In the genomic region with DNA sequence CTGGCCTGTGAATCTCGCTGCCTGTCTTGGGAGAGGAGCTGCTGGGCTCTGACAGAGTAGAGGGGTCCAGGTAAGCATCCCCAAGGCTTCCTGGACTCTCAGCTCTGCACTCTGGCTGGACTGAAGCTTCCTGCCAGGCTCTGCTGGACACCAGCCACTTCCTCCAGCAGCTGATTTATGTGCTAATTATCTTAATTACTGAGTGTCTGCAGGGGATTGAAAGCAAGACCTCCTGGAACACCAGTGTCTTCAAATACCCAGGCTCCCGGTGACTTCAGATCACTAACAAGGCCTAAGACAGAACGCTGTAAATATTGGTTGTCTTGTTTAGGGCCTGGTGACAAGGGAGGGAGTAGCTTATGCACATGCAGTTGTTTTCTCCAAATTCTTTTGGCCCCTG, we compare ENCODE assay signal across 16 mouse cellular contexts. TPM values are rescaled to one million over a fixed set of nuclear protein-coding genes. Genes with fewer than 3 reads are reported as not detected.
DNase-seq lines count a peak whose midpoint lies in the region; ATAC-seq and TF ChIP-seq lines count a peak whose summit lies in the region.
"Had no signal": no experiment of that assay in that cellular context is flagged by ENCODE, and none has a peak within 500 bp of the region (broad histone marks: within the 10 kb centered on the region; RNA-seq: fewer than 3 reads in every experiment).

No protein-coding gene starts in this region.

- ATAC-seq in heart, embryonic 11.5 days (replicated peaks; ENCODE audit: insufficient number of reproducible peaks, low FRiP score, low TSS enrichment), result no peak
- ATAC-seq in midbrain, postnatal 0 days (ENCODE audit: low FRiP score), result no peak
- ATAC-seq in midbrain, embryonic 14.5 days (ENCODE audit: low FRiP score, low TSS enrichment), result no peak
- ATAC-seq in hindbrain, embryonic 11.5 days (ENCODE audit: low FRiP score), result 0 out of 2 replicates have a peak, but pooled peaks have one; percentile 33
- peak; percentile 36; the same call in 1 of the 2 replicates for ATAC-seq in neural tube, embryonic 14.5 days (ENCODE audit: low read depth)
- ATAC-seq: intestine, postnatal 0 days had no signal

- no peak for TF ChIP-seq CTCF in midbrain, postnatal 0 days (IDR thresholded peaks at IDR 0.05)

- no peaks in the 10 kb centered on the region for H3K27me3 ChIP-seq in heart, embryonic 11.5 days (ENCODE audit: control insufficient read depth, insufficient read depth, low read length)
- H3K27me3 ChIP-seq in midbrain, postnatal 0 days (ENCODE audit: insufficient read depth, low read length), result no peaks in the 10 kb centered on the region
- no peaks in the 10 kb centered on the region for H3K27me3 ChIP-seq in midbrain, embryonic 14.5 days (ENCODE audit: control insufficient read depth, insufficient read depth, low read length)
- no peaks in the 10 kb centered on the region for H3K27me3 ChIP-seq in hindbrain, embryonic 11.5 days (ENCODE audit: control insufficient read depth, insufficient read depth, low read length)
- H3K27me3 ChIP-seq in neural tube, embryonic 14.5 days (ENCODE audit: control insufficient read depth, insufficient read depth, low read length), result no peaks in the 10 kb centered on the region
- H3K27me3 ChIP-seq: lung, embryonic 15.5 days; midbrain, embryonic 12.5 days had no signal

- no peaks in the 10 kb centered on the region for H3K36me3 ChIP-seq in heart, embryonic 11.5 days (ENCODE audit: control insufficient read depth, insufficient read depth, low read length)
- no peaks in the 10 kb centered on the region for H3K36me3 ChIP-seq in midbrain, postnatal 0 days (ENCODE audit: insufficient read depth, low read length)
- 0 out of 2 replicates have a peak, but pooled peaks cover 7% of the 10 kb centered on the region for H3K36me3 ChIP-seq in midbrain, embryonic 14.5 days (ENCODE audit: control insufficient read depth, insufficient read depth, low read length)
- no peaks in the 10 kb centered on the region; the same call in 1 of the 2 replicates for H3K36me3 ChIP-seq in hindbrain, embryonic 11.5 days (ENCODE audit: control insufficient read depth, insufficient read depth, low read length)
- no peaks in the 10 kb centered on the region for H3K36me3 ChIP-seq in neural tube, embryonic 14.5 days (ENCODE audit: control insufficient read depth, insufficient read depth, low read length)
- H3K36me3 ChIP-seq: lung, embryonic 15.5 days; midbrain, embryonic 12.5 days had no signal

- H3K9ac ChIP-seq in heart, embryonic 11.5 days (ENCODE audit: low read depth, low read length), result 0 out of 2 replicates have a peak overlapping the region, but pooled peaks have one; percentile 2
- H3K9ac ChIP-seq in midbrain, postnatal 0 days (replicated peaks; ENCODE audit: low read length, poor library complexity, severe bottlenecking), result no peak overlapping the region
- no peak overlapping the region for H3K9ac ChIP-seq in midbrain, embryonic 14.5 days (replicated peaks; ENCODE audit: low read length)
- H3K9ac ChIP-seq in hindbrain, embryonic 11.5 days (ENCODE audit: low read depth, low read length), result no peak overlapping the region
- no peak overlapping the region for H3K9ac ChIP-seq in neural tube, embryonic 14.5 days (replicated peaks; ENCODE audit: low read depth, low read length)
- H3K9ac ChIP-seq: lung, embryonic 15.5 days; midbrain, embryonic 12.5 days had no signal

- no peak for DNase-seq in heart, adult 8-10 months (ENCODE audit: low spot score)
- peak; percentile 19 for DNase-seq in midbrain, postnatal 0 days (ENCODE audit: low spot score)
- no peak for DNase-seq in midbrain, embryonic 14.5 days
- no peak for DNase-seq in hindbrain, embryonic 11.5 days (ENCODE audit: low spot score)
- DNase-seq in lung, postnatal 25 days (ENCODE audit: low spot score), result no peak
- DNase-seq in left cerebral cortex, postnatal 14 days (ENCODE audit: low spot score in 2 of 2), result no peak
- DNase-seq: B cell, adult 2 months; heart, postnatal 14 days; right cerebral cortex, postnatal 14 days had no signal

- 47% methylated on average over 3 of the region's 3 CpGs for WGBS in heart, embryonic 11.5 days (ENCODE audit: insufficient replicate concordance)
- WGBS in midbrain, postnatal 0 days, result 25% methylated on average over 3 of the region's 3 CpGs
- WGBS in midbrain, embryonic 14.5 days, result 29% methylated on average over 3 of the region's 3 CpGs
- WGBS in hindbrain, embryonic 11.5 days, result 32% methylated on average over 3 of the region's 3 CpGs
- 11% methylated on average over 3 of the region's 3 CpGs for WGBS in neural tube, embryonic 14.5 days

- no peaks in the 10 kb centered on the region for H3K9me3 ChIP-seq in heart, embryonic 11.5 days (replicated peaks; ENCODE audit: control insufficient read depth, low read length)
- no peaks in the 10 kb centered on the region for H3K9me3 ChIP-seq in midbrain, postnatal 0 days (ENCODE audit: low read length)
- no peaks in the 10 kb centered on the region for H3K9me3 ChIP-seq in midbrain, embryonic 14.5 days (ENCODE audit: control insufficient read depth, low read length)
- no peaks in the 10 kb centered on the region for H3K9me3 ChIP-seq in hindbrain, embryonic 11.5 days (ENCODE audit: control insufficient read depth, low read length)
- H3K9me3 ChIP-seq in neural tube, embryonic 14.5 days (ENCODE audit: control insufficient read depth, low read length), result no peaks in the 10 kb centered on the region
- H3K9me3 ChIP-seq: G1E; lung, embryonic 15.5 days; midbrain, embryonic 12.5 days had no signal

- intact Hi-C loops in left cerebral cortex, postnatal 14 days (cut with DNase I), result no loop called here

- H3K4me1 ChIP-seq in heart, embryonic 11.5 days (ENCODE audit: control insufficient read depth, insufficient read depth, low read length), result peaks cover 34% of the 10 kb centered on the region
- H3K4me1 ChIP-seq in midbrain, postnatal 0 days (ENCODE audit: insufficient read depth, low read length), result no peaks in the 10 kb centered on the region
- H3K4me1 ChIP-seq in midbrain, embryonic 14.5 days (ENCODE audit: control insufficient read depth, insufficient read depth, low read length), result 0 out of 2 replicates have a peak, but pooled peaks cover 6% of the 10 kb centered on the region
- H3K4me1 ChIP-seq in hindbrain, embryonic 11.5 days (replicated peaks; ENCODE audit: control insufficient read depth, insufficient read depth, low read length), result no peaks in the 10 kb centered on the region; the same call in 1 of the 2 replicates
- peaks cover 8% of the 10 kb centered on the region; the same call in 1 of the 2 replicates for H3K4me1 ChIP-seq in neural tube, embryonic 14.5 days (ENCODE audit: control insufficient read depth, insufficient read depth, low read length)

- H3K4me3 ChIP-seq in heart, embryonic 11.5 days (ENCODE audit: low read depth, low read length), result no peak overlapping the region
- no peak overlapping the region for H3K4me3 ChIP-seq in midbrain, postnatal 0 days (ENCODE audit: low read depth, low read length)
- H3K4me3 ChIP-seq in midbrain, embryonic 14.5 days (replicated peaks; ENCODE audit: low read depth, low read length), result no peak overlapping the region
- H3K4me3 ChIP-seq in hindbrain, embryonic 11.5 days (ENCODE audit: low read depth, low read length), result no peak overlapping the region
- H3K4me3 ChIP-seq in neural tube, embryonic 14.5 days (ENCODE audit: low read depth, low read length), result no peak overlapping the region
- H3K4me3 ChIP-seq: layer of hippocampus, adult 2 months; lung, embryonic 15.5 days; midbrain, embryonic 12.5 days had no signal

- no peak overlapping the region for H3K4me2 ChIP-seq in heart, embryonic 11.5 days
- H3K4me2 ChIP-seq in midbrain, postnatal 0 days (ENCODE audit: low read depth, low read length, poor library complexity, severe bottlenecking), result no peak overlapping the region
- H3K4me2 ChIP-seq in midbrain, embryonic 14.5 days (ENCODE audit: low read length), result no peak overlapping the region
- H3K4me2 ChIP-seq in hindbrain, embryonic 11.5 days (replicated peaks; ENCODE audit: low read depth, low read length), result no peak overlapping the region
- no peak overlapping the region for H3K4me2 ChIP-seq in neural tube, embryonic 14.5 days (ENCODE audit: low read depth, low read length)
- H3K4me2 ChIP-seq: lung, embryonic 15.5 days; midbrain, embryonic 12.5 days had no signal

- no peak overlapping the region for H3K27ac ChIP-seq in heart, embryonic 11.5 days (ENCODE audit: low read depth, low read length)
- H3K27ac ChIP-seq in midbrain, postnatal 0 days (ENCODE audit: low read depth, low read length), result no peak overlapping the region
- no peak overlapping the region for H3K27ac ChIP-seq in midbrain, embryonic 14.5 days (replicated peaks; ENCODE audit: low read depth, low read length)
- no peak overlapping the region for H3K27ac ChIP-seq in hindbrain, embryonic 11.5 days (ENCODE audit: low read depth, low read length)
- no peak overlapping the region for H3K27ac ChIP-seq in neural tube, embryonic 14.5 days (ENCODE audit: low read depth, low read length)
- H3K27ac ChIP-seq: layer of hippocampus, adult 2 months; lung, embryonic 15.5 days; midbrain, embryonic 12.5 days had no signal

RNA-seq across cellular contexts. Expression of gene Prep, which starts 17.5 kb away (rescaled TPM):
- polyA plus RNA-seq in heart, embryonic 11.5 days (2014; fragmentation: Nextera tagmentation; extraction: Ambion mirVana), result 18.9 and 24.0 TPM in 2 replicates
- 10 to 100 TPM; 11.9 to 14.3 (median 13.3) TPM for total RNA-seq in heart, adult 8-10 months (2022)
- total RNA-seq in midbrain, postnatal 0 days (2014; rRNA removed), result 23.8 and 25.6 TPM in 2 replicates
- polyA plus RNA-seq in midbrain, postnatal 0 days (2015; fragmentation: Nextera tagmentation; extraction: Ambion mirVana), result 21.1 and 21.5 TPM in 2 replicates
- 17.1 and 23.6 TPM in 2 replicates for polyA plus RNA-seq in midbrain, embryonic 14.5 days (2014; fragmentation: Nextera tagmentation; extraction: Ambion mirVana)
- polyA plus RNA-seq in hindbrain, embryonic 11.5 days (2014; fragmentation: Nextera tagmentation; extraction: Ambion mirVana), result 22.8 and 28.4 TPM in 2 replicates
- 18.3 and 25.5 TPM in 2 replicates for polyA plus RNA-seq in neural tube, embryonic 14.5 days (2014; fragmentation: Nextera tagmentation; extraction: Ambion mirVana)
- total RNA-seq in left cerebral cortex, postnatal 14 days (2021), result 10 to 100 TPM; 14.5 to 14.6 TPM

Comparison
In these comparisons a context has a peak if more than half of its experiments do, and no peak if none do; other contexts are left out.
1. ATAC-seq: peak in hindbrain, embryonic 11.5 days (single experiment) and neural tube, embryonic 14.5 days (single experiment); none in heart, embryonic 11.5 days (single experiment), midbrain, postnatal 0 days (single experiment) and midbrain, embryonic 14.5 days (single experiment).